Mouse (Mus musculus) bone marrow macrophage, adult 2 months (primary cell): ENCODE data around the gene Xpo5.

ENCODE experiments used
- CTCF ChIP-seq: IDR thresholded peaks from 2 replicates; pipeline ENCODE4 v1.5.1; 2012; ENCODE audit warnings: low read depth, mild to moderate bottlenecking, low read length, moderate library complexity
- POLR2A ChIP-seq: IDR thresholded peaks from 2 replicates; pipeline ENCODE4 v1.6.1; 2012; ENCODE audit warnings: mild to moderate bottlenecking, low read depth, low read length, borderline replicate concordance

DNA sequence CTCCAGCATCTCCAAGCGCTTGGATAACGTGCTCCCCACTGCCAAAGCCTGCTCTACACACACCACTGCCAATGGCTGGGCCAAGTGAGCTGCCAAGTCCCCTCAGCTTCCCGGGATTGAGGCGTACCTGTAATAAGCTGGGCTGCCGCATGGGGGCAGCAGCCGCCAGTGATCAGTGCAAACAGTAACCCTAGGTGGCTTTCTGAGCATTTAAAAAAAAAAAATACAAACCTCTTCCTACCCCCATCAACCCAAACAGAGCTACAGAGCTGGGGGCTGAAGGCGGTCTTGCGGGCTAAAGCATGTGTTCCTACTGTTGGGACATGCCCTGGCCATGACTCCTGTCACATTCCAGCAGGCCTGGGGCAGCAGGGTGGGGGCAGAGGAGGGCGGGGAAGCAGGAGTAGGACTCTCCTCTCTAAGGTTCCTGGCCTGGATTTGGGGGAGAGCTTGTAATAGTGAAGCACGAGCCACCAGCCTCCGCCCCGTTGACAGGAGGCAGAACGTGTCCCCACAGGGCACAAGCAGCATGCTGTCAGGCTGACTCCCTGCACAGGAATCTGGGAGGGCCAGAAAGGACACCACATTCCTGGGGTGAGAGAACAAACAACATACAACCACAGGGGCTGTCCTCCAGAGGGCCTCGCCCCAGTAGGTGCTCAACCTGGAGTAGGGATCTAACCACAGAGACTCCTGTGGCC is 63.5 kb downstream of the Xpo5 start:
- TF ChIP-seq CTCF (peak; percentile 81), POLR2A (no peak)
